ENCODE assay signal across 8 mouse cellular contexts in the genomic region with DNA sequence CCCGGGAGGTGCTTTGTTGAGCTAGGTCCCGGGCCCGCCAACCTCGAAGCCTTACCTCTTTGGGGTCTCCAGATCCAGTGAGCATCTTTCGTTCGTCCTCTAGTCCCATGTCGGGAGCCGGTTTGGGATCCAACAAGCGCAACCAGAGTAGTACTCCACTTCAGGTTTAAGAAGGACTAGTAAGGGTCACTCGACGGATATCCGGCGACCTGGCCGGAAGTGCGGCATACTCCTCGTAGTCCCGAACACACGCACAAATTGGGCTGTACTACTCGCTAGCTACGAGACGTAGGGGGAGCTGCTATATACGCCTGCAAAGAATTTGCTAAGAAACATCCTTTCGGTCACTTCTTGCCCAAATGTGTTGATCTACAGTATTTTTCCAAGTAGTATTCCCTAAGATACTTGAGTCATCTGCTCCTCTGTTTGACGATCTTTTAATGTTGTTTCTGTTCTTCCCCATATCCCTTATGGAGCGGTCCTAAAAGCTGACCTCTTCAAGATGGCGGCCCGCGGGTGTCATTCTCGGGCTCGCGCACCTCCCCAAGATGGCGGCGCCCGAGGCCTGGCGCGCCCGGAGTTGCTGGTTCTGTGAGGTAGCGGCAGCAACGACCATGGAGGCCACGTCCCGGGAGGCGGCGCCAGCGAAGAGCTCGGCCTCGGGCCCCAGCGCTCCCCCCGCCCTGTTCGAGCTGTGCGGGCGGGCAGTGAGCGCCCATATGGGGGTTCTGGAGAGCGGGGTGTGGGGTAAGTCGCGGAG. TPM values are rescaled to one million over a fixed set of nuclear protein-coding genes. Genes with fewer than 3 reads are reported as not detected.
DNase-seq lines count a peak whose midpoint lies in the region; ATAC-seq lines count a peak whose summit lies in the region.

A gene (minus strand): TSS at position 211 of the 760 bp plus-strand sequence.
A gene (plus strand): TSS at position 409 of the 760 bp plus-strand sequence.

- peaks cover 32% of the 10 kb centered on the region for H3K4me1 ChIP-seq in hindbrain, embryonic 14.5 days (replicated peaks; ENCODE audit: control insufficient read depth, insufficient read depth, low read length)

- H3K36me3 ChIP-seq in hindbrain, embryonic 14.5 days (replicated peaks; ENCODE audit: control insufficient read depth, insufficient read depth), result peaks cover 15% of the 10 kb centered on the region

- ATAC-seq in hindbrain, embryonic 14.5 days (ENCODE audit: low FRiP score), result peak; percentile 95

- H3K9me3 ChIP-seq in hindbrain, embryonic 14.5 days (ENCODE audit: control insufficient read depth, low read length), result no peaks in the 10 kb centered on the region

- peak; percentile 97 for DNase-seq in R1 (ENCODE audit: low read depth, low spot score)
- DNase-seq in cerebellum, postnatal 25 days, result peak; percentile 95 to 97
- DNase-seq in frontal cortex, postnatal 25 days (ENCODE audit: low spot score in 2 of 2), result peak; percentile 94 to 95
- DNase-seq in hindbrain, embryonic 14.5 days (ENCODE audit: low spot score), result peak; percentile 96
- peak; percentile 94 for DNase-seq in layer of hippocampus, postnatal 36 days
- peak; percentile 96 for DNase-seq in lung, postnatal 36 days
- DNase-seq in retina, postnatal 1 day, result peak; percentile 98
- peak; percentile 88 to 92 for DNase-seq in urinary bladder, adult 18-20 months (ENCODE audit: low spot score in 2 of 2)

- peak within 1 kb of the TSS; percentile 95 for H3K4me2 ChIP-seq in hindbrain, embryonic 14.5 days (replicated peaks)

- peak within 1 kb of the TSS; percentile 98 for H3K9ac ChIP-seq in hindbrain, embryonic 14.5 days

- H3K27ac ChIP-seq in hindbrain, embryonic 14.5 days, result peak within 1 kb of the TSS; percentile 93

- peak within 1 kb of the TSS; percentile 94 for H3K4me3 ChIP-seq in hindbrain, embryonic 14.5 days (replicated peaks; ENCODE audit: low read length)

- WGBS in hindbrain, embryonic 14.5 days, result under 1% methylated on average over 55 of the region's 55 CpGs

- no peaks in the 10 kb centered on the region for H3K27me3 ChIP-seq in hindbrain, embryonic 14.5 days (ENCODE audit: control insufficient read depth, insufficient read depth, low read length)

RNA-seq across cellular contexts. Expression of the first gene that starts in this region (rescaled TPM):
- 438 and 513 TPM in 2 replicates for polyA plus RNA-seq in hindbrain, embryonic 14.5 days (2014; fragmentation: Nextera tagmentation; extraction: Ambion mirVana)
- total RNA-seq in layer of hippocampus, postnatal 36 days (2021), result 100 to 1,000 TPM; 413 to 440 TPM

RNA-seq across cellular contexts. Expression of the second gene that starts in this region (rescaled TPM):
- polyA plus RNA-seq in hindbrain, embryonic 14.5 days (2014; fragmentation: Nextera tagmentation; extraction: Ambion mirVana), result 75.9 and 79.7 TPM in 2 replicates
- 10 to 100 TPM; 40.1 to 42.5 TPM for total RNA-seq in layer of hippocampus, postnatal 36 days (2021)

Comparison
In these comparisons a context has a peak if more than half of its experiments do, and no peak if none do; other contexts are left out.
1. Peak in every context shown above with its lines: DNase-seq, ATAC-seq, H3K4me3 ChIP-seq and H3K27ac ChIP-seq.